ENCODE assay signal across 10 mouse cellular contexts in the genomic region with DNA sequence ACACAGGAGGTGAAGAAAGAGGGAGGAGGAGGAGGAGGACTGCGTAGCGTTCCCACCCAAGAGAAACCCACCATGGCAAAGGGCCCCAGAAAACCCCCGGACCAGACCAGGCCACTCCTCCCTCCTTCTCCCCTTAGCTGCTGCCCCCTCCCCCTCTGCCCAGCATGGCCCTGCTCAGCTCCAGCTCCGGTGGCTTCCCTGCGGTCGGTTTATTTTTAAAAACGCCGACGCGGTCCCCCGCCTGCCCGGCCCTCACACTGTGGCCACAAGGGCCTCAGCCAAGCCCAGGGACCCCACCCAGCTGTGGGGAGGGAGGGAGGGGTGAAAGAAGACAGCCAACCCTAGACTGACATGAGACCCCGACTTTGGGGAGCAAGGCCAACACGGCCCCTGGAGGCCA. TPM values are rescaled to one million over a fixed set of nuclear protein-coding genes. Genes with fewer than 3 reads are reported as not detected.
DNase-seq lines count a peak whose midpoint lies in the region; ATAC-seq lines count a peak whose summit lies in the region.
"Had no signal": no experiment of that assay in that cellular context is flagged by ENCODE, and none has a peak within 500 bp of the region (broad histone marks: within the 10 kb centered on the region; RNA-seq: fewer than 3 reads in every experiment).

No protein-coding gene starts in this region.

- H3K4me1 ChIP-seq in kidney, embryonic 14.5 days (ENCODE audit: control insufficient read depth, insufficient read depth, low read length): peaks cover 25% of the 10 kb centered on the region
- peaks cover 15% of the 10 kb centered on the region for H3K4me1 ChIP-seq in embryonic facial prominence, embryonic 11.5 days (ENCODE audit: control insufficient read depth, insufficient read depth, low read length)
- H3K4me1 ChIP-seq in intestine, embryonic 15.5 days (replicated peaks): peaks cover 26% of the 10 kb centered on the region
- H3K4me1 ChIP-seq in midbrain, embryonic 14.5 days (ENCODE audit: control insufficient read depth, insufficient read depth, low read length): peaks cover 14% of the 10 kb centered on the region; the same call in 1 of the 2 replicates

- H3K36me3 ChIP-seq in kidney, embryonic 14.5 days (ENCODE audit: control insufficient read depth, insufficient read depth, low read length): no peaks in the 10 kb centered on the region
- no peaks in the 10 kb centered on the region for H3K36me3 ChIP-seq in embryonic facial prominence, embryonic 11.5 days (replicated peaks; ENCODE audit: control insufficient read depth, insufficient read depth, low read depth, low read length)
- no peaks in the 10 kb centered on the region for H3K36me3 ChIP-seq in intestine, embryonic 15.5 days
- no peaks in the 10 kb centered on the region for H3K36me3 ChIP-seq in midbrain, embryonic 14.5 days (ENCODE audit: control insufficient read depth, insufficient read depth, low read length)

- H3K27me3 ChIP-seq in kidney, embryonic 14.5 days (ENCODE audit: control insufficient read depth, insufficient read depth, low read length): peaks cover 16% of the 10 kb centered on the region; the same call in 1 of the 2 replicates
- peaks cover 10% of the 10 kb centered on the region; the same call in 1 of the 2 replicates for H3K27me3 ChIP-seq in embryonic facial prominence, embryonic 11.5 days (ENCODE audit: control insufficient read depth, insufficient read depth, low read length)
- peaks cover 20% of the 10 kb centered on the region for H3K27me3 ChIP-seq in intestine, embryonic 15.5 days (replicated peaks)
- peaks cover 18% of the 10 kb centered on the region for H3K27me3 ChIP-seq in midbrain, embryonic 14.5 days (ENCODE audit: control insufficient read depth, insufficient read depth, low read length)

- peak overlapping the region; percentile 39 for H3K4me2 ChIP-seq in kidney, embryonic 14.5 days (replicated peaks; ENCODE audit: low read depth, low read length)
- H3K4me2 ChIP-seq in embryonic facial prominence, embryonic 11.5 days (ENCODE audit: low read depth, low read length): peak overlapping the region; percentile 26
- H3K4me2 ChIP-seq in intestine, embryonic 15.5 days (replicated peaks): peak overlapping the region; percentile 51
- peak overlapping the region; percentile 10; the same call in 1 of the 2 replicates for H3K4me2 ChIP-seq in midbrain, embryonic 14.5 days (ENCODE audit: low read length)

- peak overlapping the region; percentile 22 for H3K4me3 ChIP-seq in kidney, embryonic 14.5 days (ENCODE audit: low read length)
- no peak overlapping the region for H3K4me3 ChIP-seq in embryonic facial prominence, embryonic 11.5 days (ENCODE audit: low read depth, low read length)
- H3K4me3 ChIP-seq in intestine, embryonic 15.5 days (replicated peaks): 0 out of 2 replicates have a peak overlapping the region, but pooled peaks have one; percentile 4
- H3K4me3 ChIP-seq in midbrain, embryonic 14.5 days (replicated peaks; ENCODE audit: low read depth, low read length): no peak overlapping the region

- H3K9me3 ChIP-seq in kidney, embryonic 14.5 days (ENCODE audit: control insufficient read depth, low read length): no peaks in the 10 kb centered on the region
- no peaks in the 10 kb centered on the region for H3K9me3 ChIP-seq in embryonic facial prominence, embryonic 11.5 days (replicated peaks; ENCODE audit: control insufficient read depth, low read length)
- H3K9me3 ChIP-seq in intestine, embryonic 15.5 days: no peaks in the 10 kb centered on the region
- H3K9me3 ChIP-seq in midbrain, embryonic 14.5 days (ENCODE audit: control insufficient read depth, low read length): no peaks in the 10 kb centered on the region

- no peak for DNase-seq in kidney, adult 8-10 months
- peak; percentile 34 for DNase-seq in embryonic facial prominence, embryonic 11.5 days (ENCODE audit: low spot score)
- no peak for DNase-seq in midbrain, embryonic 14.5 days
- DNase-seq in cerebellum, postnatal 10 days: no peak
- DNase-seq in thymus, postnatal 10 days (ENCODE audit: low spot score in 2 of 2): no peak
- DNase-seq in left cerebral cortex, postnatal 25 days (ENCODE audit: low spot score in 2 of 2): no peak
- DNase-seq: cerebellum, adult 11 months had no signal

- WGBS in kidney, embryonic 14.5 days: 5% methylated on average over 14 of the region's 14 CpGs
- 10% methylated on average over 14 of the region's 14 CpGs for WGBS in embryonic facial prominence, embryonic 11.5 days
- WGBS in intestine, embryonic 15.5 days: 12% methylated on average over 14 of the region's 14 CpGs
- WGBS in midbrain, embryonic 14.5 days: 10% methylated on average over 14 of the region's 14 CpGs

- peak; percentile 44; the same call in 1 of the 2 replicates for ATAC-seq in kidney, embryonic 14.5 days (ENCODE audit: low FRiP score, low TSS enrichment)
- ATAC-seq in embryonic facial prominence, embryonic 11.5 days (replicated peaks; ENCODE audit: insufficient number of reproducible peaks, low FRiP score, low TSS enrichment, low read depth): peak; percentile 25; the same call in 1 of the 2 replicates
- 0 out of 2 replicates have a peak, but pooled peaks have one; percentile 16 for ATAC-seq in intestine, embryonic 15.5 days
- ATAC-seq in midbrain, embryonic 14.5 days (ENCODE audit: low FRiP score, low TSS enrichment): no peak

- intact Hi-C loops in left cerebral cortex, postnatal 25 days (cut with DNase I): no loop called here

- H3K27ac ChIP-seq in kidney, embryonic 14.5 days (ENCODE audit: low read depth, low read length): peak overlapping the region; percentile 4; the same call in 1 of the 2 replicates
- H3K27ac ChIP-seq in embryonic facial prominence, embryonic 11.5 days (replicated peaks; ENCODE audit: low read depth, low read length): no peak overlapping the region
- 0 out of 2 replicates have a peak overlapping the region, but pooled peaks have one; percentile 2 for H3K27ac ChIP-seq in intestine, embryonic 15.5 days
- H3K27ac ChIP-seq in midbrain, embryonic 14.5 days (replicated peaks; ENCODE audit: low read depth, low read length): no peak overlapping the region

- peak overlapping the region; percentile 58 for H3K9ac ChIP-seq in kidney, embryonic 14.5 days (ENCODE audit: low read depth, low read length)
- H3K9ac ChIP-seq in embryonic facial prominence, embryonic 11.5 days (replicated peaks; ENCODE audit: low read length): peak overlapping the region; percentile 40
- H3K9ac ChIP-seq in intestine, embryonic 15.5 days: peak overlapping the region; percentile 32
- no peak overlapping the region for H3K9ac ChIP-seq in midbrain, embryonic 14.5 days (replicated peaks; ENCODE audit: low read length)

RNA-seq across cellular contexts. Expression of a gene that starts 4.3 kb away (rescaled TPM):
- 1.0 and 2.0 TPM in 2 replicates for polyA plus RNA-seq in kidney, embryonic 14.5 days (2014; fragmentation: Nextera tagmentation; extraction: Ambion mirVana)
- 2.4 and 3.0 TPM in 2 replicates for polyA plus RNA-seq in embryonic facial prominence, embryonic 11.5 days (2014; fragmentation: Nextera tagmentation; extraction: Ambion mirVana)
- polyA plus RNA-seq in intestine, embryonic 15.5 days (2015; fragmentation: Nextera tagmentation; extraction: Ambion mirVana): 0.59 and 0.68 TPM in 2 replicates
- 0.21 TPM in 1 of 2 replicates, not detected in the other for polyA plus RNA-seq in midbrain, embryonic 14.5 days (2014; fragmentation: Nextera tagmentation; extraction: Ambion mirVana)
- total RNA-seq in left cerebral cortex, postnatal 25 days (2021): under 1 TPM; 0.41 to 0.66 TPM
- total RNA-seq: MEL had no signal

RNA-seq across cellular contexts. Expression of a gene that starts 12.1 kb away (rescaled TPM):
- polyA plus RNA-seq in kidney, embryonic 14.5 days (2014; fragmentation: Nextera tagmentation; extraction: Ambion mirVana): 73.3 and 84.7 TPM in 2 replicates
- 98.3 and 102 TPM in 2 replicates for polyA plus RNA-seq in embryonic facial prominence, embryonic 11.5 days (2014; fragmentation: Nextera tagmentation; extraction: Ambion mirVana)
- 58.2 and 62.7 TPM in 2 replicates for polyA plus RNA-seq in intestine, embryonic 15.5 days (2015; fragmentation: Nextera tagmentation; extraction: Ambion mirVana)
- polyA plus RNA-seq in midbrain, embryonic 14.5 days (2014; fragmentation: Nextera tagmentation; extraction: Ambion mirVana): 27.6 and 30.6 TPM in 2 replicates
- total RNA-seq in left cerebral cortex, postnatal 25 days (2021): 10 to 100 TPM; 14.0 to 16.6 TPM

RNA-seq across cellular contexts. Expression of a gene that starts 31.1 kb away (rescaled TPM):
- 117 and 129 TPM in 2 replicates for polyA plus RNA-seq in kidney, embryonic 14.5 days (2014; fragmentation: Nextera tagmentation; extraction: Ambion mirVana)
- polyA plus RNA-seq in embryonic facial prominence, embryonic 11.5 days (2014; fragmentation: Nextera tagmentation; extraction: Ambion mirVana): 101 and 103 TPM in 2 replicates
- polyA plus RNA-seq in intestine, embryonic 15.5 days (2015; fragmentation: Nextera tagmentation; extraction: Ambion mirVana): 77.8 and 88.4 TPM in 2 replicates
- 80.4 and 89.0 TPM in 2 replicates for polyA plus RNA-seq in midbrain, embryonic 14.5 days (2014; fragmentation: Nextera tagmentation; extraction: Ambion mirVana)
- 10 to 100 TPM; 54.8 to 57.2 TPM for total RNA-seq in left cerebral cortex, postnatal 25 days (2021)

RNA-seq across cellular contexts. Expression of a gene that starts 36.7 kb away (rescaled TPM):
- polyA plus RNA-seq in kidney, embryonic 14.5 days (2014; fragmentation: Nextera tagmentation; extraction: Ambion mirVana): 481 and 576 TPM in 2 replicates
- 453 and 469 TPM in 2 replicates for polyA plus RNA-seq in embryonic facial prominence, embryonic 11.5 days (2014; fragmentation: Nextera tagmentation; extraction: Ambion mirVana)
- 306 and 309 TPM in 2 replicates for polyA plus RNA-seq in intestine, embryonic 15.5 days (2015; fragmentation: Nextera tagmentation; extraction: Ambion mirVana)
- 562 and 649 TPM in 2 replicates for polyA plus RNA-seq in midbrain, embryonic 14.5 days (2014; fragmentation: Nextera tagmentation; extraction: Ambion mirVana)
- 100 to 1,000 TPM; 365 to 396 TPM for total RNA-seq in left cerebral cortex, postnatal 25 days (2021)

RNA-seq across cellular contexts. Expression of a gene that starts 43.3 kb away (rescaled TPM):
- 16.5 and 16.8 TPM in 2 replicates for polyA plus RNA-seq in kidney, embryonic 14.5 days (2014; fragmentation: Nextera tagmentation; extraction: Ambion mirVana)
- 12.8 and 13.9 TPM in 2 replicates for polyA plus RNA-seq in embryonic facial prominence, embryonic 11.5 days (2014; fragmentation: Nextera tagmentation; extraction: Ambion mirVana)
- polyA plus RNA-seq in intestine, embryonic 15.5 days (2015; fragmentation: Nextera tagmentation; extraction: Ambion mirVana): 9.0 and 9.6 TPM in 2 replicates
- 6.0 and 7.4 TPM in 2 replicates for polyA plus RNA-seq in midbrain, embryonic 14.5 days (2014; fragmentation: Nextera tagmentation; extraction: Ambion mirVana)
- 10 to 100 TPM; 24.3 to 27.0 TPM for total RNA-seq in left cerebral cortex, postnatal 25 days (2021)

Comparison
In these comparisons a context has a peak if more than half of its experiments do, and no peak if none do; other contexts are left out.
1. H3K27ac ChIP-seq: peak in kidney, embryonic 14.5 days (single experiment) and intestine, embryonic 15.5 days (single experiment); none in embryonic facial prominence, embryonic 11.5 days (single experiment) and midbrain, embryonic 14.5 days (single experiment).
2. H3K4me3 ChIP-seq: peak in kidney, embryonic 14.5 days (single experiment) and intestine, embryonic 15.5 days (single experiment); none in embryonic facial prominence, embryonic 11.5 days (single experiment) and midbrain, embryonic 14.5 days (single experiment).
3. Peak in every context shown above with its lines, with median percentiles within 50 percentile points of each other: H3K4me2 ChIP-seq.